In the genomic region with DNA sequence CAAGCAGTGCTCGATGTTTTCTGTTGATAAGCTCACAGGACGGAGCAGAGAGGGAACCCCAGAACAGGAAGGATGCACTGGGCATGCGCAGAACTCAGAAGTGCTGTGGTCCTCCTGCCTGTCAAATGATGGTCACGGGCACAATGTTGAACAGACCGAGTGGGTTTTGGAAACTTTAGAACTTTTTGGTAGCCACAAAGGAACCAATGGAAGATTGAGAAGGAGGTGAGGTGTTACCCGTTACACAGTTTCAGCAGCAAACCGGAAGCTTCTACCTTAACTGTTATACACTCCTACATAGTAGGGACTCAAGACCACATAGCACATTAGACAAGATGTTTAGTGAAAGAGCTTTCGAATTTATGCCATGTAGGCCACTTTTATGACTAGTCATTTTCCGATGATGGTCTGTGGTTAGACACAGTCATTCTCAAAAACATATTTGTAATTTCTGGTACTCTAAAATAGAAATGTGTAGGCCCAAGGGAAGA, we compare ENCODE assay signal across 17 mouse cellular contexts. TPM values are rescaled to one million over a fixed set of nuclear protein-coding genes. Genes with fewer than 3 reads are reported as not detected.
DNase-seq lines count a peak whose midpoint lies in the region; ATAC-seq lines count a peak whose summit lies in the region.
"Had no signal": no experiment of that assay in that cellular context is flagged by ENCODE, and none has a peak within 500 bp of the region (broad histone marks: within the 10 kb centered on the region; RNA-seq: fewer than 3 reads in every experiment).

No protein-coding gene starts in this region.

- peak; percentile 87 for ATAC-seq in CD4-positive, CD25-positive, alpha-beta regulatory T cell, adult 4 months
- peak; percentile 50 to 56; a peak in 3 of 4 replicates for ATAC-seq in hematopoietic stem cell, adult 5-6 weeks (replicated peaks in 1 of 2; ENCODE audit: insufficient read depth in 1 of 2, low FRiP score in 2 of 2, low TSS enrichment in 1 of 2, low read depth in 1 of 2, poor library complexity in 2 of 2, severe bottlenecking in 2 of 2)
- ATAC-seq: forebrain, embryonic 16.5 days; Patski had no signal

- DNase-seq in B cell, adult 2 months: peak; percentile 47 to 55
- peak; percentile 67 to 68 for DNase-seq in natural killer cell, adult 2 months (ENCODE audit: low spot score in 2 of 2)
- DNase-seq in cerebellum, postnatal 4 days (ENCODE audit: low spot score in 2 of 2): no peak
- no peak for DNase-seq in heart, adult 8-10 months (ENCODE audit: low spot score)
- DNase-seq in lung, postnatal 10 days: no peak
- DNase-seq: cerebellum, adult 9-11 months; kidney, adult 9 months; left cerebral cortex, postnatal 4 days; lung, adult 18-20 months; midbrain, embryonic 14.5 days had no signal

RNA-seq across cellular contexts. Expression of a gene that starts 35.4 kb away (rescaled TPM):
- polyA plus RNA-seq in CD4-positive, CD25-positive, alpha-beta regulatory T cell, adult 4 months (2017; shearing (Covaris generic)): under 1 TPM in 1 of 2 experiments, not detected in 1; 0.22 TPM
- total RNA-seq in hematopoietic stem cell, adult 5-6 weeks (2017): 0.44 and 3.6 TPM in 2 replicates
- not detected for total RNA-seq in heart, adult 8-10 months (2022)
- total RNA-seq: gastrocnemius, adult 18-20 months had no signal
- polyA plus RNA-seq: liver, adult 2 months; macrophage had no signal

Comparison
In these comparisons a context has a peak if more than half of its experiments do, and no peak if none do; other contexts are left out.
1. DNase-seq: peak in B cell, adult 2 months (2 of 2) and natural killer cell, adult 2 months (2 of 2); none in cerebellum, postnatal 4 days (0 of 2), heart, adult 8-10 months (single experiment) and lung, postnatal 10 days (single experiment).